Mouse (Mus musculus) intestine, embryonic 15.5 days (tissue): ENCODE results near the gene Gm14085. TPM values are rescaled to one million over a fixed set of nuclear protein-coding genes. Genes with fewer than 3 reads are reported as not detected.

Experiments
- ATAC-seq: fragments of 200-750 bp; cut with Nextera tagmentation; 2 replicates; pipeline ENCODE4 v1.8.0; 2017; ENCODE audit warnings: moderate TSS enrichment, moderate library complexity
- H3K27ac ChIP-seq: fragments of 300-500 bp; sonication (generic); 2 replicates; pipeline ENCODE4 v1.5.1; 2015; ENCODE audit warnings: mild to moderate bottlenecking, inconsistent platforms
- H3K27me3 ChIP-seq: fragments of 300-500 bp; sonication (generic); replicated peaks from 2 replicates; pipeline ENCODE4 v1.6.1; 2015; ENCODE audit warnings: inconsistent platforms
- H3K36me3 ChIP-seq: fragments of 300-500 bp; sonication (generic); 2 replicates; pipeline ENCODE4 v1.6.1; 2015; ENCODE audit warnings: inconsistent platforms
- H3K4me1 ChIP-seq: fragments of 300-500 bp; sonication (generic); replicated peaks from 2 replicates; pipeline ENCODE4 v1.6.1; 2015; ENCODE audit warnings: inconsistent platforms
- H3K4me2 ChIP-seq: fragments of 300-500 bp; sonication (generic); replicated peaks from 2 replicates; pipeline ENCODE4 v1.6.1; 2015; ENCODE audit warnings: mild to moderate bottlenecking, inconsistent platforms
- H3K4me3 ChIP-seq: fragments of 300-500 bp; sonication (generic); replicated peaks from 2 replicates; pipeline ENCODE4 v1.5.1; 2015; ENCODE audit warnings: inconsistent platforms
- H3K9ac ChIP-seq: fragments of 300-500 bp; sonication (generic); 2 replicates; pipeline ENCODE4 v1.6.1; 2015; ENCODE audit warnings: inconsistent platforms
- H3K9me3 ChIP-seq: fragments of 300-500 bp; sonication (generic); 2 replicates; pipeline ENCODE4 v1.6.1; 2016; ENCODE audit warnings: inconsistent platforms
- WGBS: fragments of 180-500 bp; shearing (Covaris S2); methylation state at CpG from one replicate; pipeline ENCODE4 v1.1.7; 2015; 5-methylcytosine and 5-hydroxymethylcytosine counted together
- polyA plus RNA-seq: library from polyadenylated mRNA; unstranded; fragments of >200 nt; fragmentation: Nextera tagmentation; extraction: Ambion mirVana; gene quantifications from 2 replicates; pipeline ENCODE4 v1.2.1, GENCODE M21; 2015

The Gm14085 gene
- polyA plus RNA-seq, 1 experiment from 2014 or later, result 0.36 TPM

- WGBS, result 78% methylated on average over 4 of the region's 4 CpGs
- Histone ChIP-seq H3K4me1 (peaks cover 1% of the 10 kb centered on the region; the same call in 1 of the 2 replicates), H3K36me3 (no peaks in the 10 kb centered on the region), H3K27ac (no peak overlapping the region), H3K9ac (no peak overlapping the region), H3K4me3 (no peak overlapping the region), H3K27me3 (no peaks in the 10 kb centered on the region), H3K4me2 (no peak overlapping the region), H3K9me3 (no peaks in the 10 kb centered on the region)
- no peak for ATAC-seq
Measured at GRCm38 (mm10) chr2:122570430-122570829, 85.7 kb downstream of the Gm14085 start.

GRCm38 (mm10) chr2:122571326-122571725 is 86.6 kb downstream of the Gm14085 start:
- peaks cover 5% of the 10 kb centered on the region; the same call in 1 of the 2 replicates for H3K4me1 ChIP-seq
- no peaks in the 10 kb centered on the region for H3K36me3 ChIP-seq
- no peak for ATAC-seq
- H3K9me3 ChIP-seq, result no peaks in the 10 kb centered on the region
- 82% methylated on average over 4 of the region's 4 CpGs for WGBS
- no peaks in the 10 kb centered on the region for H3K27me3 ChIP-seq
- H3K9ac ChIP-seq, result no peak overlapping the region
- no peak overlapping the region for H3K4me2 ChIP-seq
- H3K27ac ChIP-seq, result no peak overlapping the region
- no peak overlapping the region for H3K4me3 ChIP-seq

GRCm38 (mm10) chr2:122572438-122572837 is 87.7 kb downstream of the Gm14085 start:
- Histone ChIP-seq H3K27me3 (no peaks in the 10 kb centered on the region), H3K4me1 (peaks cover 7% of the 10 kb centered on the region; the same call in 1 of the 2 replicates), H3K27ac (no peak overlapping the region), H3K9me3 (no peaks in the 10 kb centered on the region), H3K9ac (no peak overlapping the region), H3K4me2 (no peak overlapping the region), H3K4me3 (no peak overlapping the region), H3K36me3 (no peaks in the 10 kb centered on the region)
- WGBS, result 80% methylated on average over 1 of the region's 1 CpGs
- no peak for ATAC-seq

DNA sequence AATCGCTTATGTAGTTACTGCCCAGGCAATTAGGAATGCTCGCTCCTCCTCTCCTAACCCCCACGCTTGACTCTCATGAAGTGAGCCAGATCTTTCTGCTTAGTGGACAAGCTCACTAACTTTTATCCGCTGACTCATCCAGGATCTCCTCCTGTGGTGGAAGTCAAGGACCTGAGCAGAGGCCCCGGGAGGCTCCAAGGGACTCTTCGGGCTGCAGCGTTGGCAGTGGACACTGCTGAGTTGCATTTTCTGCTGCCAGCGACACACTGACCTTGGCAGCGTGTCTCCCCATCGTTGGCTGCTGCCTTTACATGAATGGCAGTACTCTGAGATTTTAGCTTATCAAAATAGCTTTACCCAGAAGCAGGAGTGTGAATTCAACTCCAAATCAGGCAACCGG is 90.7 kb downstream of the Gm14085 start:
- Histone ChIP-seq H3K9me3 (no peaks in the 10 kb centered on the region), H3K4me3 (no peak overlapping the region), H3K9ac (no peak overlapping the region; the same call in 1 of the 2 replicates), H3K4me2 (no peak overlapping the region), H3K27me3 (no peaks in the 10 kb centered on the region), H3K36me3 (no peaks in the 10 kb centered on the region), H3K27ac (no peak overlapping the region), H3K4me1 (peaks cover 7% of the 10 kb centered on the region; the same call in 1 of the 2 replicates)
- WGBS, result 64% methylated on average over 11 of the region's 11 CpGs
- ATAC-seq, result no peak

DNA sequence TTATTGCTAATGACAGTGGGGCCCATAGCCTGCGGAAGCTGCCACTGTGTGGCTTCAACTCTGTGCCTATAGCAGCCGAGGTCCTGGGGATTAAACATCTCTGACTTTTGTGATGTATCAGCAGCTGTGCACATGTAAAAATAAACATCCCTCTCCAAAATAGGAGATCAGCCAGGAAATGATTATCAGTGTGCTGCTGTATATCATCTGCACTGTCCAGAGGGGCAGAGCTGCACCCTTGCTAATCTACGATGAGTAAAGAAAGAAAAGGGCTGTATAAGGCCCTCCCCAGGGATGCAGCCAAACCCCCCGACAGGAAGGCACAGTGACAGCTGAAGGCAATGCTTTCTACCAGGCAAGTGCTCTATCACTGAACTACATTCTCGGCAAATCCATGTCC is 91.6 kb downstream of the Gm14085 start:
- Histone ChIP-seq H3K9ac (no peak overlapping the region), H3K27me3 (no peaks in the 10 kb centered on the region), H3K36me3 (no peaks in the 10 kb centered on the region), H3K4me2 (0 out of 2 replicates have a peak overlapping the region, but pooled peaks have one; percentile 22), H3K4me3 (no peak overlapping the region), H3K4me1 (peaks cover 9% of the 10 kb centered on the region; the same call in 1 of the 2 replicates), H3K27ac (no peak overlapping the region), H3K9me3 (no peaks in the 10 kb centered on the region)
- 25% methylated on average over 5 of the region's 5 CpGs for WGBS
- ATAC-seq, result no peak

- no peaks in the 10 kb centered on the region for H3K27me3 ChIP-seq
- H3K4me3 ChIP-seq, result no peak overlapping the region
- 75% methylated on average over 1 of the region's 1 CpGs for WGBS
- no peak overlapping the region for H3K9ac ChIP-seq
- H3K9me3 ChIP-seq, result no peaks in the 10 kb centered on the region
- H3K4me2 ChIP-seq, result no peak overlapping the region
- H3K27ac ChIP-seq, result no peak overlapping the region
- no peaks in the 10 kb centered on the region for H3K36me3 ChIP-seq
- H3K4me1 ChIP-seq, result peaks cover 9% of the 10 kb centered on the region; the same call in 1 of the 2 replicates
- ATAC-seq, result no peak
Measured at GRCm38 (mm10) chr2:122577316-122577715, 92.6 kb downstream of the Gm14085 start.

Other genes starting within 250 kb of the Gm14085 start
- 0.08 TPM in 1 of 2 replicates, not detected in the other for gene Duox2, start 186.5 kb upstream of the Gm14085 start, polyA plus RNA-seq
- gene Duoxa2, start 186.0 kb upstream of the Gm14085 start, polyA plus RNA-seq, result 0.14 and 0.25 TPM in 2 replicates
- gene Duoxa1, start 171.2 kb upstream of the Gm14085 start, polyA plus RNA-seq, result not detected in 2 replicates
- 0.03 and 0.08 TPM in 2 replicates for gene Duox1, start 169.3 kb upstream of the Gm14085 start, polyA plus RNA-seq
- 2.7 and 3.6 TPM in 2 replicates for gene Shf, start 115.8 kb upstream of the Gm14085 start, polyA plus RNA-seq
- gene Slc28a2, start 58.5 kb upstream of the Gm14085 start, polyA plus RNA-seq, result 63.2 and 66.0 TPM in 2 replicates
- 18.9 and 23.9 TPM in 2 replicates for gene Gatm, start 126.4 kb downstream of the Gm14085 start, polyA plus RNA-seq
- gene AA467197, start 152.0 kb downstream of the Gm14085 start, polyA plus RNA-seq, result 7.1 and 7.3 TPM in 2 replicates
- gene Slc30a4, start 217.7 kb downstream of the Gm14085 start, polyA plus RNA-seq, result 10.2 and 10.8 TPM in 2 replicates